Mouse (Mus musculus): ENCODE results near the gene Trrap. TPM values are rescaled to one million over a fixed set of nuclear protein-coding genes. Genes with fewer than 3 reads are reported as not detected.

The Trrap gene
- polyA plus RNA-seq, 1 experiment from 2014 or later = 91.9 TPM

DNA sequence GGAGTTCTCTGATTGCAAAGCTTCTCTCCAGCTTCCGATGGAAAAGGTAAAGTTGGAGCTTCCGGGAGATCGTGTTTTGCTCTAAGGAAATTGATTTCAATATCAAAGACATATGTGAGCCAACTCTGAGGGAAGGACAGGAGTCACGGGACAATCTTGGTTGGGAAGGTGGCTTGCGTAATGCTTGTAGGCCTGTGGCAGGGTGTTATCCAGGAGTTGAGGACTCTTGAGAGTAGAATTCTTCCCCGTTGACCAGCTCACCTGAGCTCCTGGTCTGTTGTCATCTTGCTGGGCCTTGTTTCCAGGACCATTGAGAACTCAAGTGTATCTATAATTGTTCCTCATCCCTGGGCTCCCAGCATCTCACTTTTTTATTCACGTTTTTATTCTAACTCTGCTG, 29.6 kb downstream of the Trrap start:
- Histone ChIP-seq H3K9me3 (replicated peaks) (no peaks in the 10 kb centered on the region), H3K27me3 (ENCODE audit: low read depth, poor library complexity, severe bottlenecking) (no peaks in the 10 kb centered on the region), H3K27ac (no peak overlapping the region), H3K4me3 (no peak overlapping the region), H3K36me3 (peaks cover 100% of the 10 kb centered on the region), H3K4me1 (no peaks in the 10 kb centered on the region)
- WGBS = 93% methylated on average over 7 of the region's 7 CpGs
- DNase-seq (ENCODE audit: low spot score) = no peak

DNA sequence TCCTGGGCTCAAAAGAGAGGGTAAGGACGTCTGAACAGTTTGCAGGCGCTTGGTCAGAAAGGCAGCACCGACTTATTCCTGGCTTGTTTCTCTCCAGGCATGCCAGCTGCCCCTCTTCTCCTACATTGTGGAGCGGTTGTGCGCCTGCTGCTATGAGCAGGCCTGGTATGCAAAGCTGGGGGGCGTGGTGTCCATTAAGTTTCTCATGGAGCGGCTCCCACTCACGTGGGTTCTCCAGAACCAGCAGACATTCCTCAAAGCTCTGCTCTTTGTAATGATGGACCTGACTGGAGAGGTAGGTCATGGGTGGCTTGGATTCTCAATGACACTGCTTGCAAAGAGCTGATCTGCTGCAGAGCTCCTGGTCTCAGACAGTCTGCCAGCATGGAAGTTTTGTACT, 35.5 kb downstream of the Trrap start:
- Histone ChIP-seq H3K4me3 (no peak overlapping the region), H3K27me3 (ENCODE audit: low read depth, poor library complexity, severe bottlenecking) (no peaks in the 10 kb centered on the region), H3K36me3 (peaks cover 100% of the 10 kb centered on the region), H3K9me3 (replicated peaks) (no peaks in the 10 kb centered on the region), H3K4me1 (no peaks in the 10 kb centered on the region), H3K27ac (no peak overlapping the region)
- WGBS = 95% methylated on average over 8 of the region's 8 CpGs
- DNase-seq (ENCODE audit: low spot score) = no peak

DNA sequence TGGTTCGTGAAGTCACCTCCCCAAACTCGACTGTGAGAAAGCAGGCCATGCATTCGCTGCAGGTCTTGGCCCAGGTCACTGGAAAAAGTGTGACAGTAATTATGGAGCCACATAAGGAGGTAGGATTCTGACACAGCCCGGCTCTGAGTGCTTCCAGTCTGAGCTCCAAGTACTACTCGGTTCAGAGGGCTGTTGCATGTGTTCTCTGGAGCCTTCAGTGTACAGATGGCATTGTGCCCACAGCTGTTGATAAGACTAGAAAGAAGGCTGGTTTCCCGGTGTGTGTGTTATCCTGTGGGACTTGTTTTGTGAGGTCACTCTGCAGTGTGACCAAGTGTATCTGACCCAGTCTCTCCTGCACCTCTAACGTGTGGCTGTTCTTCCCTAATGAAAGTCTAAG, 36.6 kb downstream of the Trrap start:
- no peak for DNase-seq (ENCODE audit: low spot score)
- no peaks in the 10 kb centered on the region for H3K27me3 ChIP-seq (ENCODE audit: low read depth, poor library complexity, severe bottlenecking)

DNA sequence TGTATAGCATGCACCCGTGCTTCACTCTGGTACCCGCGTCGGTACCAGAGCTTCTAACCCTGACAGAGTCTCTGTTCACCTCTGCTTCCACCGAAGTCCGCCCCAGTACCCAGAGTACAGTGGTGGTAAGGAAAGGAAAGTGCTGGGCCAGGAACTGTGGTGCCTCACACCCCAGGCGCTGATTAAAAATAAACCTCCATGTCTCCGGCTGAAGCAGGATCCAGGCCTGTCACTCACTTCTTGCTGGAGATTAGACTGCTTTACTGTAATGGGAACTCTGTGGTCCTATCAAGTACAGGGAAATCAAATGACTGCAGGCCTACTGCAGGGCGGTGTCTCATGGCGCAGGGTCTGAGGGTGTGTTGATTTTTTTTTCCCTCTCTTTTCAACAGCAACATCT, 39.4 kb downstream of the Trrap start:
- H3K36me3 ChIP-seq = peaks cover 100% of the 10 kb centered on the region
- no peak overlapping the region for H3K4me3 ChIP-seq
- H3K27me3 ChIP-seq (ENCODE audit: low read depth, poor library complexity, severe bottlenecking) = no peaks in the 10 kb centered on the region
- H3K27ac ChIP-seq = no peak overlapping the region
- no peaks in the 10 kb centered on the region for H3K4me1 ChIP-seq
- 0 out of 2 replicates have a peak, but pooled peaks cover 2% of the 10 kb centered on the region for H3K9me3 ChIP-seq (replicated peaks)
- 95% methylated on average over 10 of the region's 10 CpGs for WGBS
- DNase-seq (ENCODE audit: low spot score) = no peak

More for the DNA sequence above, 36.6 kb downstream of the Trrap start:
- Histone ChIP-seq H3K4me3 (no peak overlapping the region), H3K4me1 (no peaks in the 10 kb centered on the region), H3K27ac (no peak overlapping the region), H3K36me3 (peaks cover 100% of the 10 kb centered on the region), H3K9me3 (replicated peaks) (no peaks in the 10 kb centered on the region)
- 94% methylated on average over 7 of the region's 7 CpGs for WGBS

DNA sequence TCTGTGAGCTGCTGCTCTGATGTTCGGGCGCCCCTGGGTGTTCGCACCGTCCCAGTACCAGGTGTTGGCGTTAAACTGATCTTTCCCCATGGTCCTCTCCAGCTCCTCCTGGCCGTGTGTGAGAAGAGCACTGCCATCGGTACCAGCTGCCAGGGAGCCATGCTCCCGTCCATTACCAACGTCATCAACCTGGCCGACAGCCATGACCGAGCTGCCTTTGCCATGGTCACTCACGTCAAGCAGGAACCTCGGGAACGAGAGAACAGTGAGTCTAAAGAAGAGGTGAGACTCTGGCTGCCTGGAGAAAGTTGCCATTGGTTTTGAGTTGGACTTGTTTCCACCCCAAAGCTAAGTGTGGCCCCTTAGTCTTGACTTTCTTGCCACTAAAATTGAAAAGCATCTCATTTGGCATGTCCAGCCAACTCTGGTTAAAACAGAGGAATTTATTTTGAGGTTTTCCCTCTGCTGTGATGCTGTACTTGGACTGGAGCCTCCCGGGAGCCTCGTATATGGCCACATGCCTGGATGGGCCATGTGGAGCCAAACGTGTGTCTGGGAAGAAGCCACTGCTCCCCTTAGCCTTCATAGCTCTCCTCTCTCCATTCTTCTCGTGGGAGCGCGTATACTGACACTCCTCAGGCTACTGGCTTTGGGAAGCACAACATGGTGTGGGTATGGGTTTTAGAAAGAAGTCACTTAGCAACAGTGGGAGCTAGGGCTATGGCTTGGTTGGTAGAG, 61.0 kb downstream of the Trrap start:
- DNase-seq (ENCODE audit: low spot score) = no peak
- no peak overlapping the region for H3K4me3 ChIP-seq
- no peaks in the 10 kb centered on the region for H3K9me3 ChIP-seq (replicated peaks)
- WGBS = 94% methylated on average over 20 of the region's 20 CpGs
- H3K27me3 ChIP-seq (ENCODE audit: low read depth, poor library complexity, severe bottlenecking) = no peaks in the 10 kb centered on the region
- H3K27ac ChIP-seq = no peak overlapping the region
- H3K36me3 ChIP-seq = peaks cover 100% of the 10 kb centered on the region
- H3K4me1 ChIP-seq = no peaks in the 10 kb centered on the region

DNA sequence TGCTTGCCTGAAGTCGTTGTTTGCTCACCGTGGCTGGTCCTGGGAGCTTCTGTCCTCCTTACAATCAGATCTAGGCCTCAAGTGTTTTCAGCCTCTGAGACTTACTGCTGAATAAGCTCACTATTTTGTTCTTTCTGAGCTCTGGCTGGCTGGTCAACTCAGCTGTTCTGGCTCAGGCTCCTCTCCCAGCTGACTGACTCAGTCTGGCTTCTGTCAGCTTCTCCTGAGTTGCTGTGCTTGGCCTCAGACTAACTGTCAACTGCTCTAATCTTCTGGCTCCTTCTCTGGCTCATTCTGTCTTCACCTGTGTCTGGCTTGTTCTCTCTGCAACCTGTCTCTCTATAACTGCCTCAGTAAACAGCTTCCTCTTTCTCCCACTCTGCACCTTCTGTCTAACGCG, 62.1 kb downstream of the Trrap start:
- H3K4me1 ChIP-seq = no peaks in the 10 kb centered on the region
- H3K27me3 ChIP-seq (ENCODE audit: low read depth, poor library complexity, severe bottlenecking) = no peaks in the 10 kb centered on the region
- no peak overlapping the region for H3K4me3 ChIP-seq
- no peak for DNase-seq (ENCODE audit: low spot score)
- H3K36me3 ChIP-seq = peaks cover 100% of the 10 kb centered on the region
- 97% methylated on average over 4 of the region's 4 CpGs for WGBS
- no peaks in the 10 kb centered on the region for H3K9me3 ChIP-seq (replicated peaks)
- no peak overlapping the region for H3K27ac ChIP-seq

DNA sequence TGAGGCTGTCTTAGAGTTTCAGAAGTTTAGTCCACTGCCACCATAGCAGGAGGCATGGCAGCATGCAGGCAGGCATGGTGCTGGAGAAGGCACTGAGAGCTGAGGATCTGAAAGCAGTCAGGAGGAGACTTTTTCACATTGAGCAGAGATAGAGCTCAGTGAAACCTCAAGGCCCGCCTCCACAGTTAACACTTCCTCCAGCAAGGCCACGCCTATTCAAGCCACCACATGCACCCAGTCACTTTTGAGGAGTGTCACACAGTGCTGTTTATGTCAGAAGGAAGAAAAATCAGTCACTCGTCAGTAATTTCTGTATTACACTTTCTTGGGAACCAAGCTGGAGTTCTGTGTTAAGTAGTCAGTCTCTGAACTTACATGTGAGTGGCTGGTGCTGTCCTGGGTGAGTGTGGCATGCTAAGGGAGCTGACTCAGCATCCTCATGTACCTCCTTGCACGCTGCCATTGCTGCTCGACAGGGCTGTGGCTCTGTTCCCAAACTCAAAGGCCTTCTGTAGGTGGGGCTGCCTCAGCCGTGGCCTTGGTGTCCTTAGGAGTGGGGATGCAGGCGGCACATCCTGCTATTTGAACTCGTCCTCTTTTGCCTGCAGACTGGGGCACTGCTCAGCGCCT, 64.4 kb downstream of the Trrap start:
- peaks cover 100% of the 10 kb centered on the region for H3K36me3 ChIP-seq
- H3K4me3 ChIP-seq = no peak overlapping the region
- no peaks in the 10 kb centered on the region for H3K4me1 ChIP-seq
- no peak for DNase-seq (ENCODE audit: low spot score)
- no peaks in the 10 kb centered on the region for H3K27me3 ChIP-seq (ENCODE audit: low read depth, poor library complexity, severe bottlenecking)
- WGBS = 90% methylated on average over 9 of the region's 9 CpGs
- no peaks in the 10 kb centered on the region for H3K9me3 ChIP-seq (replicated peaks)
- no peak overlapping the region for H3K27ac ChIP-seq

DNA sequence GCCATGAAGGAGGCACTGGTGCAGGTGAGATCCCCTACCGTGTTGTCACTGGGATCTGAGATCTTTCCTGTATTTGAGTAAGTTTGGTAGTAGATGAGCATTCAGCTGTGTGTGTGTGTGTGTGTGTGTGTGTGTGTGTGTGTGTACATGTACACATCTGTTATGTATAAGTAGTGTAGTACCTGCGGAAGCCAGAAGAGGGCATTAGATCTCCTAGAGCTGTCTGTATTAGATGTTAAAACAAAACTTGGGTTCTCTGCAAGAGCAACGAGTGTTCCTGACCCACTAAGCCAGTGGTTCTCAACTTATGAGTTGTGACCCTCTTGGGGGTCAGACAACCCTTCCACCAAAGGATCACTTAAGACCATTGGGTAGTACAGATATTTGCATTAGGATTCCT, 68.6 kb downstream of the Trrap start:
- H3K27me3 ChIP-seq (ENCODE audit: low read depth, poor library complexity, severe bottlenecking) = no peaks in the 10 kb centered on the region
- H3K4me1 ChIP-seq = no peaks in the 10 kb centered on the region
- H3K4me3 ChIP-seq = no peak overlapping the region
- 88% methylated on average over 3 of the region's 3 CpGs for WGBS
- H3K9me3 ChIP-seq (replicated peaks) = no peaks in the 10 kb centered on the region
- no peak for DNase-seq (ENCODE audit: low spot score)
- H3K27ac ChIP-seq = no peak overlapping the region
- H3K36me3 ChIP-seq = peaks cover 100% of the 10 kb centered on the region

DNA sequence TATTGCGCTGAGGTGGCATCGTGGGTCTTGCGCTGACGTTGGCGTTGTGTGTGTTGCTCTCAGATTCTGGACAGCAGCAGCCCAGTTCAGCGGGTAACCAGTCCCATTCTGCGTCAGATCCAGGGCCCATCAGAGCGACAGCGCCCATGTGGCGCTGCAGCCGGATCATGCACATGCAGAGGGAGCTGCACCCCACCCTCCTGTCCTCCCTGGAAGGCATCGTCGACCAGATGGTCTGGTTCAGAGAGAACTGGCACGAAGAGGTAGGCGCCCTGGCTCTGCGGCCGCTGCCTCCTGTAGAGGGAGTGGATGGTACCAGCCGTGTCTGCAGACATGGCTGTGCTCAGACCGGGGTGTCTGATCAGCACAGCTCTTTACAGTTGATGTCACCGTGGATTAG, 77.8 kb downstream of the Trrap start:
- Histone ChIP-seq H3K36me3 (peaks cover 100% of the 10 kb centered on the region), H3K27me3 (ENCODE audit: low read depth, poor library complexity, severe bottlenecking) (no peaks in the 10 kb centered on the region), H3K4me1 (no peaks in the 10 kb centered on the region), H3K4me3 (no peak overlapping the region), H3K27ac (no peak overlapping the region), H3K9me3 (replicated peaks) (no peaks in the 10 kb centered on the region)
- WGBS = 96% methylated on average over 20 of the region's 20 CpGs
- DNase-seq (ENCODE audit: low spot score) = no peak

DNA sequence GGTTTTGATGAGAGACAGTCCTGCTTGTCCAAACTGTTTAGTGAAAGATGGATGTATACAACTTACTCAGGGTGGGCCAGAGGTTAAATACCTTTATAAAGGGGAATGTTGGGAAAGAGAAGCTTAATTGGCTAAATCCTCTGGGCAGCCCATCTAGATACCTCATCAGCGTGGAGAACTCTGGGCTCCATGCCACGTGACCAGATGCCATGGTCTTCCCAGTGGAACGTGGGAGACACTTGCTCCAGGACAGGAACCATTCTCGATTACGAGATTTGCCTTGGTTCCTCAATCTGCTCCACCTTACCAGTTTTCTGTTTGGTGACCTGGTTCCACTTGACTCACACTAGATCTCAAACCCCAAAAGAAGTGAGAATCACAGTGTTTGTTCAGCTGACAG, 81.2 kb downstream of the Trrap start:
- no peak for DNase-seq (ENCODE audit: low spot score)
- H3K4me3 ChIP-seq = no peak overlapping the region
- no peaks in the 10 kb centered on the region for H3K4me1 ChIP-seq
- H3K27ac ChIP-seq = no peak overlapping the region
- H3K9me3 ChIP-seq (replicated peaks) = no peaks in the 10 kb centered on the region
- 94% methylated on average over 5 of the region's 5 CpGs for WGBS
- H3K27me3 ChIP-seq (ENCODE audit: low read depth, poor library complexity, severe bottlenecking) = no peaks in the 10 kb centered on the region
- H3K36me3 ChIP-seq = peaks cover 100% of the 10 kb centered on the region

DNA sequence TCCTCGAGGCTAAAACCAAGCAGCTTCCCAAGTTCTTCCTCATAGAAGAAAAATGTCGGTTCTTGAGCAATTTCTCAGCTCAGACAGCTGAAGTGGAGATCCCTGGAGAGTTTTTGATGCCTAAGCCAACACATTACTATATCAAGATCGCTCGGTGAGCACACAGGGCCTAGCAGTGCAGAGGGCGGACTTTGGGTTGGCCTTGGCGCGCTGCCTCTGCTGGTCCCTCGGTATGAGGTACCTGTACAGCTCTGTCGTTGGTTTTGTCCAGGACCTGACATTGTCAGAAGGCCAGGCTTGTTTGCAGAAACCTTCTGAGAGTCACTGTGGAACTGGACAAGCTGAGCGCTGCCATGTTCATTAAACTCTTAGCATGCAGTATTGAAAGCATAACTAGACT, 82.4 kb downstream of the Trrap start:
- DNase-seq (ENCODE audit: low spot score) = no peak
- H3K27me3 ChIP-seq (ENCODE audit: low read depth, poor library complexity, severe bottlenecking) = no peaks in the 10 kb centered on the region
- no peaks in the 10 kb centered on the region for H3K9me3 ChIP-seq (replicated peaks)
- no peak overlapping the region for H3K4me3 ChIP-seq
- no peak overlapping the region for H3K27ac ChIP-seq
- H3K36me3 ChIP-seq = peaks cover 100% of the 10 kb centered on the region
- WGBS = 97% methylated on average over 10 of the region's 10 CpGs
- H3K4me1 ChIP-seq = no peaks in the 10 kb centered on the region

DNA sequence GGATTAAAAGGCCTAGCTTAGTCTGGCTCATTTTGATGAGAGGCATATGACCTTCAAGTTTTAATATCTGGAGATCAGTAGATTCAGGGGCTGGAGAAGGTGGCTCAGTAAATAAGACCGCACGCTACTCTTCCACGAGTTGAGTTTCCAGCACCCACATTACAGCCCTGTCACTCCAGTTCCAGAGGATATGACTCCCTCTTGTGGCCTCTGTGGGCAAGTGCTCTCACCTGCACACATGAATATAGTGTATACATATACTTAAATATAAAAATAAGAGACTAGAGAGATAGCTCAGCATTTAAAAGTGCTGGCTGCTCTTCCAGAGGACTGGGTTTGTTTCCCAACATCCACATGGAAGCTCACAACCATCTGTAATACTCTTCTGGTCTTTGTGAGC, 84.3 kb downstream of the Trrap start:
- no peaks in the 10 kb centered on the region for H3K4me1 ChIP-seq
- H3K4me3 ChIP-seq = no peak overlapping the region
- WGBS = 92% methylated on average over 3 of the region's 3 CpGs
- H3K27ac ChIP-seq = no peak overlapping the region
- no peaks in the 10 kb centered on the region for H3K9me3 ChIP-seq (replicated peaks)
- no peak for DNase-seq (ENCODE audit: low spot score)
- H3K27me3 ChIP-seq (ENCODE audit: low read depth, poor library complexity, severe bottlenecking) = no peaks in the 10 kb centered on the region
- H3K36me3 ChIP-seq = peaks cover 100% of the 10 kb centered on the region

DNA sequence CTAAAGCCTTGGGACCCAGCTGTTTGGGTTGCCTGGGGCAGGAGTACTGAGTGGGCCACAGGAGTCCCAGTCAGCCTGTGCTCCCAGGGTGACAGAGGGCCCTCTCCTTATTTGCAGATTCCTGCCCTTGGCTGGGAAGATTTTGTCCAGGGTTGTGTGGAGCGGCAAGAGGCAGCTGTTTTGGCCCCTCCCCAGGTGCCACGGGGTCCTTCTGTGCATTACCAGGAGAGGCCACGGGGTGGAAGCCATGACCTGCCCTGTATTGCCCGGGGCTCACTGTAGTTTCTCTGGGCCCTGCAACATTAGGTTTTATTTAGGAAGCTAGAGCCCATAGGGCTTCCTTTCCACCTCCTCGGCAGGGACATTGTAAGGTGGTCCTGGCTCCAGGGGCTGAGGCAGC, 86.4 kb downstream of the Trrap start:
- Histone ChIP-seq H3K36me3 (peaks cover 99% of the 10 kb centered on the region), H3K27ac (no peak overlapping the region), H3K4me1 (no peaks in the 10 kb centered on the region), H3K9me3 (replicated peaks) (no peaks in the 10 kb centered on the region), H3K4me3 (no peak overlapping the region), H3K27me3 (ENCODE audit: low read depth, poor library complexity, severe bottlenecking) (no peaks in the 10 kb centered on the region)
- DNase-seq (ENCODE audit: low spot score) = no peak
- 90% methylated on average over 5 of the region's 5 CpGs for WGBS
